Mouse (Mus musculus) cerebellum, adult 2 months (tissue): ENCODE measurements around the gene Gm10447. TPM values are rescaled to one million over a fixed set of nuclear protein-coding genes. Genes with fewer than 3 reads are reported as not detected.

ENCODE experiments used
- DNase-seq, 2 experiments: peaks; one replicate each; pipeline ENCODE4 v3.0.0; 2021
- H3K27ac ChIP-seq: fragments of 200-500 bp; 2 replicates; pipeline ENCODE4 v1.5.1; 2012; ENCODE audit warnings: low read length, control low read depth, inconsistent platforms; ENCODE audit not compliant: insufficient read depth
- H3K27me3 ChIP-seq: fragments of 200-500 bp; 2 replicates; pipeline ENCODE4 v1.6.1; 2012; ENCODE audit warnings: inconsistent platforms, mild to moderate bottlenecking, low read length, moderate library complexity; ENCODE audit not compliant: control insufficient read depth, insufficient read depth
- H3K4me1 ChIP-seq: fragments of 200-500 bp; 2 replicates; pipeline ENCODE4 v1.6.1; 2011; ENCODE audit warnings: low read length; ENCODE audit not compliant: control insufficient read depth, insufficient read depth
- H3K4me3 ChIP-seq: fragments of 200-500 bp; replicated peaks from 2 replicates; pipeline ENCODE3; 2011; ENCODE audit warnings: mild to moderate bottlenecking, low read depth, low read length, control low read depth; ENCODE audit not compliant: insufficient read depth
- CTCF ChIP-seq: fragments of 200-500 bp; IDR thresholded peaks from 2 replicates; pipeline ENCODE4 v1.5.1; 2011; ENCODE audit warnings: low read depth, mild to moderate bottlenecking, control low read depth, low read length, moderate library complexity, borderline replicate concordance; ENCODE audit not compliant: insufficient read depth
- POLR2A ChIP-seq: fragments of 200-500 bp; IDR thresholded peaks from 2 replicates; pipeline ENCODE4 v1.6.1; 2011; ENCODE audit warnings: low read length, control low read depth, borderline replicate concordance; ENCODE audit not compliant: insufficient read depth
- whole genome bisulfite sequencing: fragments of 180-500 bp; shearing (Covaris S2); methylation state at CpG from one replicate; pipeline ENCODE4 v1.1.7; 2018; 5-methylcytosine and 5-hydroxymethylcytosine counted together
- polyA plus RNA-seq: library from polyadenylated mRNA; depleted of rRNA; stranded (reverse); fragments of >200 nt; gene quantifications from 2 replicates; pipeline ENCODE4 v1.2.3, GENCODE M21; 2012

Gm10447 gene
- polyA plus RNA-seq, 1 experiment, result not detected

- no peaks in the 10 kb centered on the region for H3K27me3 ChIP-seq
- peaks cover 1% of the 10 kb centered on the region; the same call in 1 of the 2 replicates for H3K4me1 ChIP-seq
- H3K27ac ChIP-seq, result no peak overlapping the region
- TF ChIP-seq POLR2A, result no peak
- TF ChIP-seq CTCF, result no peak
- no peak for DNase-seq
- 59% methylated on average over 8 of the region's 8 CpGs for WGBS
- no peak overlapping the region for H3K4me3 ChIP-seq
These were observed 18.7 kb upstream of the Gm10447 start for GRCm38 (mm10) chr11:53475620-53476019.

- H3K4me3 ChIP-seq, result no peak overlapping the region
- no peaks in the 10 kb centered on the region for H3K27me3 ChIP-seq
- TF ChIP-seq CTCF (peak; percentile 36; the same call in 1 of the 2 replicates), POLR2A (no peak)
- WGBS, result 91% methylated on average over 3 of the region's 3 CpGs
- no peak overlapping the region for H3K27ac ChIP-seq
- no peak for DNase-seq
- H3K4me1 ChIP-seq, result peaks cover 7% of the 10 kb centered on the region; the same call in 1 of the 2 replicates
These were observed 15.8 kb upstream of the Gm10447 start for GRCm38 (mm10) chr11:53472709-53473108.

GRCm38 (mm10) chr11:53469968-53470695 is 13.2 kb upstream of the Gm10447 start, which contains the start of gene Gm9837:
Gm9837 (minus strand) TSS chr11:53470479.
- TF ChIP-seq POLR2A (no peak), CTCF (peak; percentile 97)
- peak within 1 kb of the TSS; percentile 83 for H3K27ac ChIP-seq
- peak within 1 kb of the TSS; percentile 43 for H3K4me3 ChIP-seq
- peaks cover 10% of the 10 kb centered on the region; the same call in 1 of the 2 replicates for H3K4me1 ChIP-seq
- DNase-seq, result peak; percentile 92 to 96
- WGBS, result 5% methylated on average over 29 of the region's 29 CpGs
- no peaks in the 10 kb centered on the region for H3K27me3 ChIP-seq

DNA sequence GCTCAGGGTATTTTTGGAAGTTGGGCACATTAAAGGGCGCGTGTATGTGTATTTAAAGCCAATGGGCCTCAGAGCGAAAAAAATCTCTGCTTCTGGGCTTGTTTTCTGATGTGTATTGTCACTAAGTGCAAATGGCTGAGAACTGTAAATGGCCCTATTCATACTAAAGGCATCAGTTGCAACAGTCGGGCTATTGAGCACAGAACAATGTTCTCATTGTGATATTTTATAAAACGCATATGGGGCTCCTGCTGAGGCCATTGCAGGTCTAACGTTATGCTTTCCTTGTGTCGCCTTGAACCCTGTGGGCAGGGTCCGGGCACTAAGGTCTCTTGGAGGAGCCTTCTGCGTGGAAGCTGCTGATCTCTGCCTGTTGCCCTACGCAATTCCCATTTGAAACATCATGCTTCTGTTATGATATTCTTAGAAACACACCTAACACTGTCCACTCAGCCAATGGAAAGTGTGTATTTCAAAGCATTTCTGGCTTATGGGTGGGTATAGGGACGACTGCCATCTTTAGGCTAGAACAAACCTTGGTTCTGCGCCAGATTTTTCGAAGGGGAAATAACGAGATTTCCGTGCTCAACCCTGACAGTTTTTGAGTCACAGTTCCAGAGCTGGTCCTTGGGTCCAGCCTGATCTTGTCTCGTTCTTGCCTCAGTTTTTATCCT is 12.5 kb upstream of the Gm10447 start:
- WGBS, result 31% methylated on average over 16 of the region's 16 CpGs
- peaks cover 10% of the 10 kb centered on the region; the same call in 1 of the 2 replicates for H3K4me1 ChIP-seq
- peak overlapping the region; percentile 5; the same call in 1 of the 2 replicates for H3K27ac ChIP-seq

GRCm38 (mm10) chr11:53466231-53466971 is 9.5 kb upstream of the Gm10447 start:
- peak; percentile 87 to 92 for DNase-seq
- H3K27me3 ChIP-seq, result no peaks in the 10 kb centered on the region
- TF ChIP-seq POLR2A (peak; percentile 51; the same call in 1 of the 2 replicates), CTCF (peak; percentile 79)
- peaks cover 10% of the 10 kb centered on the region; the same call in 1 of the 2 replicates for H3K4me1 ChIP-seq
- 6% methylated on average over 40 of the region's 40 CpGs for WGBS
- H3K4me3 ChIP-seq, result peak overlapping the region; percentile 76
- peak overlapping the region; percentile 63 for H3K27ac ChIP-seq

More for the DNA sequence above, 12.5 kb upstream of the Gm10447 start:
- no peak for TF ChIP-seq CTCF
- no peak for TF ChIP-seq POLR2A
- no peak for DNase-seq
- peak overlapping the region; percentile 43 for H3K4me3 ChIP-seq
- H3K27me3 ChIP-seq, result no peaks in the 10 kb centered on the region

- WGBS, result 10% methylated on average over 55 of the region's 55 CpGs
- H3K27me3 ChIP-seq, result no peaks in the 10 kb centered on the region
- no peak overlapping the region for H3K27ac ChIP-seq
- H3K4me3 ChIP-seq, result peak overlapping the region; percentile 40
- TF ChIP-seq POLR2A (no peak), CTCF (no peak)
- peaks cover 4% of the 10 kb centered on the region; the same call in 1 of the 2 replicates for H3K4me1 ChIP-seq
- peak in 1 of 2 experiments; percentile 33 for DNase-seq
These were observed 6.9 kb upstream of the Gm10447 start for GRCm38 (mm10) chr11:53463551-53464424.

DNA sequence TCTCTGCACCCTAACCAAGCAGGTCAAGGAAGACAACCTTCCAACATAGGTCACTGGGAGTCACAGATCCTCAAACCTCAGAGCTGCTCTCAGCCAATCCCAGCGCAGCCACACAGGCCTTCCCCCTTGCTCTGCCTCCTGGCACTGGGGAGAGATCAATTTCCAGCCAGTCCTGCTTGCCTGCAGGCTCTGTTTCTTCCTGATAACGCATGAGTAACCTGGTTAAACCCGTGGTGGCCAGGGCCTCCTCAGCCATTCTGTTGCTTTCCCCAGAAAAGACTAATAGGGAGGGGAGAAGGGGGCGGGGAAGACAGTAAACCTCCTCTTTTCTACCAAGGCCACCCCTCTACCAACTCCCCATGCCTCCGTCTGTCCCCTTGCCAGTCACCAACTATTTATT is 4.8 kb upstream of the Gm10447 start:
- Histone ChIP-seq H3K27me3 (no peaks in the 10 kb centered on the region), H3K4me1 (peaks cover 1% of the 10 kb centered on the region), H3K27ac (no peak overlapping the region), H3K4me3 (no peak overlapping the region)
- DNase-seq, result no peak
- WGBS, result 50% methylated on average over 5 of the region's 5 CpGs
- TF ChIP-seq CTCF (no peak), POLR2A (no peak)
